Mouse (Mus musculus) spleen, adult 10 weeks (tissue): ENCODE measurements around the gene Zfp111. TPM values are rescaled to one million over a fixed set of nuclear protein-coding genes. Genes with fewer than 3 reads are reported as not detected.

ENCODE experiments used
- polyA plus RNA-seq: library from polyadenylated mRNA; stranded (reverse); fragments of 350-450 nt; fragmentation: Illumina TruSeq; extraction: RNeasy Lipid Tissue Mini Kit (QIAGEN cat#74804); gene quantifications from one replicate; pipeline ENCODE4 v1.2.3, GENCODE M21; 2015; ENCODE audit warnings: low replicate concordance; ENCODE audit not compliant: insufficient read depth

Zfp111 gene
- polyA plus RNA-seq: 4.2 TPM

GRCm38 (mm10) chr7:24211343-24211742 lies at the start of gene Zfp111:
Gene Zfp111, minus strand, starts transcription at chr7:24211443.

GRCm38 (mm10) chr7:24254633-24255474 lies 43.6 kb upstream of the Zfp111 start, which contains the start of gene Zfp108:
Gene Zfp108, plus strand, starts transcription at chr7:24254794.

GRCm38 (mm10) chr7:24237040-24237791 lies 26.0 kb upstream of the Zfp111 start, which contains the start of gene Zfp109:
Gene Zfp109, minus strand, starts transcription at chr7:24237560.

GRCm38 (mm10) chr7:24174618-24175336 lies 36.5 kb downstream of the Zfp111 start, which contains the start of gene Zfp114:
Gene Zfp114, plus strand, starts transcription at chr7:24175060.

Other genes starting within 250 kb of the Zfp111 start
- not detected for gene Vmn1r181, start 236.8 kb downstream of the Zfp111 start, polyA plus RNA-seq
- not detected for gene V1rd19, start 209.8 kb downstream of the Zfp111 start, polyA plus RNA-seq
- gene Vmn1r183, start 158.2 kb downstream of the Zfp111 start, polyA plus RNA-seq: not detected
- 25.4 TPM for gene Zfp180, start 129.5 kb downstream of the Zfp111 start, polyA plus RNA-seq
- 1.9 TPM for gene Zfp112, start 99.1 kb downstream of the Zfp111 start, polyA plus RNA-seq
- gene Zfp235, start 77.3 kb downstream of the Zfp111 start, polyA plus RNA-seq: 11.2 TPM
- 0.37 TPM for gene Zfp114, start 36.4 kb downstream of the Zfp111 start, polyA plus RNA-seq
- gene Zfp109, start 26.1 kb upstream of the Zfp111 start, polyA plus RNA-seq: 3.5 TPM
- 0.94 TPM for gene Zfp108, start 43.4 kb upstream of the Zfp111 start, polyA plus RNA-seq
- gene Zfp93, start 59.0 kb upstream of the Zfp111 start, polyA plus RNA-seq: 1.8 TPM
- 13.9 TPM for gene Zfp61, start 89.8 kb upstream of the Zfp111 start, polyA plus RNA-seq
- 9.0 TPM for gene Zfp94, start 105.2 kb upstream of the Zfp111 start, polyA plus RNA-seq
- gene Tescl, start 122.5 kb upstream of the Zfp111 start, polyA plus RNA-seq: not detected
- gene Lypd5, start 137.8 kb upstream of the Zfp111 start, polyA plus RNA-seq: not detected
- 13.3 TPM for gene Kcnn4, start 158.8 kb upstream of the Zfp111 start, polyA plus RNA-seq
- 16.9 TPM for gene Smg9, start 188.2 kb upstream of the Zfp111 start, polyA plus RNA-seq
- 0.62 TPM for gene Irgc1, start 240.9 kb upstream of the Zfp111 start, polyA plus RNA-seq